Mouse (Mus musculus) CH12.LX (cell line): Measurements from ENCODE around the gene Rps25. TPM values are rescaled to one million over a fixed set of nuclear protein-coding genes. Genes with fewer than 3 reads are reported as not detected.

Experiments used
- DNase-seq: peaks from one replicate; pipeline ENCODE4 v3.0.0-alpha.2; 2013; ENCODE audit errors: extremely low read depth
- H3K27ac ChIP-seq: 2 replicates; pipeline ENCODE4 v1.5.1; 2012; ENCODE audit warnings: low read depth, mild to moderate bottlenecking, control low read depth, moderate library complexity; ENCODE audit not compliant: insufficient read depth
- H3K27me3 ChIP-seq: replicated peaks from 2 replicates; pipeline ENCODE3; 2012; ENCODE audit warnings: inconsistent platforms
- H3K36me3 ChIP-seq, 2 experiments: replicated peaks in 1 of 2; 2 replicates each; pipeline versions ENCODE3 to v1.6.1; 2012; ENCODE audit warnings: inconsistent platforms in 1 of 2, low read length in 1 of 2, mild to moderate bottlenecking in 1 of 2, mixed read lengths in 1 of 2, moderate library complexity in 1 of 2; ENCODE audit not compliant: control insufficient read depth in 1 of 2, insufficient read depth in 1 of 2
- H3K4me1 ChIP-seq, 2 experiments: 2 replicates each; pipeline ENCODE4 v1.6.1; 2012; ENCODE audit warnings: inconsistent platforms in 1 of 2, moderate library complexity in 1 of 2; ENCODE audit not compliant: insufficient read depth in 2 of 2, control insufficient read depth in 1 of 2
- H3K4me2 ChIP-seq: 2 replicates; pipeline ENCODE4 v1.6.1; 2012; ENCODE audit warnings: low read depth, mild to moderate bottlenecking, control low read depth; ENCODE audit not compliant: poor library complexity, insufficient read depth, severe bottlenecking
- H3K4me3 ChIP-seq, 3 experiments: fragments of 150-350 bp in 1 of 3; sonication (generic) in 1 of 3; replicated peaks in 1 of 3; 2 replicates each; pipeline versions ENCODE3 to v1.5.1; 2011 to 2012; ENCODE audit warnings: low read depth in 2 of 3, low read length in 2 of 3, mild to moderate bottlenecking in 2 of 3, moderate library complexity in 2 of 3, control low read depth in 1 of 3, improper control_type of control experiment in 1 of 3, inconsistent platforms in 1 of 3, mixed read lengths in 1 of 3; ENCODE audit not compliant: poor library complexity in 1 of 3
- H3K79me2 ChIP-seq: replicated peaks from 2 replicates; pipeline ENCODE4 v1.6.1; 2012; ENCODE audit warnings: mild to moderate bottlenecking, moderate library complexity; ENCODE audit not compliant: control insufficient read depth, poor library complexity, insufficient read depth, severe bottlenecking; ENCODE audit errors: extremely low read depth
- H3K9ac ChIP-seq: 2 replicates; pipeline ENCODE4 v1.6.1; 2012; ENCODE audit warnings: low read depth, mild to moderate bottlenecking, control low read depth, moderate library complexity; ENCODE audit not compliant: insufficient read depth
- H3K9me3 ChIP-seq: replicated peaks from 2 replicates; pipeline ENCODE3; 2012; ENCODE audit warnings: low read length, inconsistent platforms, mixed read lengths
- CHD1 ChIP-seq: IDR thresholded peaks from 2 replicates; pipeline ENCODE4 v1.6.1; 2012; ENCODE audit warnings: low read depth, low read length, improper control_type of control experiment, inconsistent platforms
- CHD2 ChIP-seq: IDR thresholded peaks from 2 replicates; pipeline ENCODE4 v1.6.1; 2011; ENCODE audit warnings: low read length, improper control_type of control experiment
- ELF1 ChIP-seq: IDR thresholded peaks from 2 replicates; pipeline ENCODE4 v1.6.1; 2014; ENCODE audit warnings: low read depth, mild to moderate bottlenecking, inconsistent platforms, low read length, improper control_type of control experiment
- EP300 ChIP-seq: IDR thresholded peaks from 2 replicates; pipeline ENCODE4 v1.6.1; 2011; ENCODE audit warnings: low read length, improper control_type of control experiment
- HCFC1 ChIP-seq: IDR thresholded peaks from 2 replicates; pipeline ENCODE4 v1.6.1; 2012; ENCODE audit warnings: low read depth, mild to moderate bottlenecking, inconsistent platforms, low read length, improper control_type of control experiment
- JUN ChIP-seq: IDR thresholded peaks from 2 replicates; pipeline ENCODE4 v1.6.1; 2011; ENCODE audit warnings: low read depth, mild to moderate bottlenecking, low read length, improper control_type of control experiment, moderate library complexity; ENCODE audit not compliant: insufficient read depth
- JUND ChIP-seq: conservative IDR thresholded peaks from 2 replicates; pipeline ENCODE4 v1.6.1; 2011; ENCODE audit warnings: low read depth, low read length, improper control_type of control experiment
- MAFK ChIP-seq: IDR thresholded peaks from 2 replicates; pipeline ENCODE4 v1.6.1; 2011; ENCODE audit warnings: low read length, improper control_type of control experiment; ENCODE audit not compliant: insufficient replicate concordance
- MAZ ChIP-seq: IDR thresholded peaks from 2 replicates; pipeline ENCODE4 v1.6.1; 2012; ENCODE audit warnings: low read depth, mild to moderate bottlenecking, inconsistent platforms, low read length, improper control_type of control experiment, moderate library complexity
- MEF2A ChIP-seq: IDR thresholded peaks from 2 replicates; pipeline ENCODE4 v1.6.1; 2014; ENCODE audit warnings: low read depth, mild to moderate bottlenecking, inconsistent platforms, low read length, improper control_type of control experiment, borderline replicate concordance
- MXI1 ChIP-seq: IDR thresholded peaks from 2 replicates; pipeline ENCODE4 v1.6.1; 2011; ENCODE audit warnings: mild to moderate bottlenecking, low read depth, low read length, improper control_type of control experiment
- NELFE ChIP-seq: IDR thresholded peaks from 2 replicates; pipeline ENCODE4 v1.6.1; 2011; ENCODE audit warnings: low read depth, low read length, improper control_type of control experiment
- RCOR1 ChIP-seq: conservative IDR thresholded peaks from 2 replicates; pipeline ENCODE4 v1.6.1; 2012; ENCODE audit warnings: low read depth, mild to moderate bottlenecking, inconsistent platforms, low read length, improper control_type of control experiment
- SIN3A ChIP-seq: IDR thresholded peaks from 2 replicates; pipeline ENCODE4 v1.6.1; 2012; ENCODE audit warnings: low read length, improper control_type of control experiment, inconsistent platforms
- SMC3 ChIP-seq: IDR thresholded peaks from 2 replicates; pipeline ENCODE4 v1.6.1; 2011; ENCODE audit warnings: low read depth, low read length, improper control_type of control experiment
- TBP ChIP-seq: conservative IDR thresholded peaks from 2 replicates; pipeline ENCODE4 v1.6.1; 2011; ENCODE audit warnings: low read depth, low read length, improper control_type of control experiment
- TCF12 ChIP-seq: IDR thresholded peaks from 2 replicates; pipeline ENCODE4 v1.6.1; 2014; ENCODE audit warnings: low read depth, mild to moderate bottlenecking, inconsistent platforms, low read length, improper control_type of control experiment
- UBTF ChIP-seq: IDR thresholded peaks from 2 replicates; pipeline ENCODE4 v1.6.1; 2012; ENCODE audit warnings: low read depth, mild to moderate bottlenecking, inconsistent platforms, low read length, improper control_type of control experiment, moderate library complexity
- USF1 ChIP-seq: IDR thresholded peaks from 2 replicates; pipeline ENCODE4 v1.6.1; 2014; ENCODE audit warnings: low read depth, mild to moderate bottlenecking, inconsistent platforms, low read length, improper control_type of control experiment
- ZC3H11A ChIP-seq: IDR thresholded peaks from 2 replicates; pipeline ENCODE4 v1.6.1; 2012; ENCODE audit warnings: low read depth, mild to moderate bottlenecking, inconsistent platforms, low read length, improper control_type of control experiment
- ZKSCAN1 ChIP-seq: IDR thresholded peaks from 2 replicates; pipeline ENCODE4 v1.6.1; 2012; ENCODE audit warnings: low read depth, inconsistent platforms, low read length, improper control_type of control experiment, borderline replicate concordance
- ZMIZ1 ChIP-seq: IDR thresholded peaks from 2 replicates; pipeline ENCODE4 v1.6.1; 2012; ENCODE audit warnings: low read depth, mild to moderate bottlenecking, inconsistent platforms, low read length, improper control_type of control experiment
- dilution Hi-C: fragments of 300-500 bp; cut with MboI; formaldehyde crosslinking; loops from 2 replicates; pipeline ENCODE4 v1.14.3; 2020; ENCODE audit warnings: low sequenced_read_pairs; ENCODE audit not compliant: extremely low pct_unique_long_range_greater_than_20kb, extremely low pct_ligation_motif_present
- in situ Hi-C: fragments of 300-500 bp; cut with MboI; formaldehyde crosslinking; loops from 3 replicates; pipeline ENCODE4 v1.14.3; 2019; ENCODE audit warnings: low sequenced_read_pairs, low pct_ligation_motif_present, low pct_unique_long_range_greater_than_20kb, mixed read lengths
- polyA plus RNA-seq: library from polyadenylated mRNA; unstranded; fragments of >175 nt; gene quantifications from 2 replicates; pipeline ENCODE4 v1.2.1, GENCODE M21; 2012; ENCODE audit warnings: low read depth; ENCODE audit not compliant: insufficient read length
- total RNA-seq, 2 experiments: library from RNA; depleted of rRNA; stranded (reverse); fragments of 300-350 nt in 1 of 2; fragments of >200 nt in 1 of 2; gene quantifications; 2 replicates each; pipeline ENCODE4 v1.2.3; 2012 to 2014

The Rps25 gene
- total and polyA plus RNA-seq, 3 experiments = 2,535 to 3,378 (median 3,250) TPM

GRCm38 (mm10) chr9:44412781-44413180 lies 5.8 kb downstream of the Rps25 start:
- no peak for DNase-seq
- dilution Hi-C loops = no loop called here
- Histone ChIP-seq H3K9me3 (no peaks in the 10 kb centered on the region), H3K36me3 (peaks cover 57 to 77% of the 10 kb centered on the region in 2 experiments), H3K9ac (no peak overlapping the region), H3K27ac (no peak overlapping the region), H3K79me2 (peaks cover 24% of the 10 kb centered on the region), H3K27me3 (no peaks in the 10 kb centered on the region), H3K4me1 (peaks cover 5 to 43% of the 10 kb centered on the region in 2 experiments; a peak in 3 of 4 replicates), H3K4me3 (no peak overlapping the region), H3K4me2 (no peak overlapping the region)
- in situ Hi-C loops = no loop called here
- TF ChIP-seq MEF2A (no peak), HCFC1 (no peak), ELF1 (no peak), SMC3 (no peak), JUN (no peak), ZMIZ1 (no peak), MAZ (no peak)

- TF ChIP-seq MXI1 = peak; percentile 23; the same call in 1 of the 2 replicates
- no peak for TF ChIP-seq TCF12
Measured at GRCm38 (mm10) chr9:44417156-44417891, 10.4 kb downstream of the Rps25 start.

GRCm38 (mm10) chr9:44417892-44418363 lies 11.0 kb downstream of the Rps25 start:
- Histone ChIP-seq H3K4me3 (peak overlapping the region; percentile 74 to 83 (median 79)), H3K4me1 (peaks cover 4 to 38% of the 10 kb centered on the region in 2 experiments; a peak in 3 of 4 replicates), H3K4me2 (peak overlapping the region; percentile 78; the same call in 1 of the 2 replicates), H3K27me3 (no peaks in the 10 kb centered on the region), H3K9ac (peak overlapping the region; percentile 75), H3K36me3 (peaks cover 18 to 42% of the 10 kb centered on the region in 2 experiments), H3K79me2 (no peaks in the 10 kb centered on the region; the same call in 1 of the 2 replicates), H3K9me3 (no peaks in the 10 kb centered on the region), H3K27ac (peak overlapping the region; percentile 53; the same call in 1 of the 2 replicates)
- DNase-seq = peak; percentile 84
- dilution Hi-C loops (no loop called here), in situ Hi-C loops (no loop called here)
- TF ChIP-seq RCOR1 = no peak
- peak; percentile 84 for TF ChIP-seq TCF12
- peak; percentile 77 for TF ChIP-seq SIN3A
- no peak; the same call in 1 of the 2 replicates for TF ChIP-seq USF1
- peak; percentile 86 for TF ChIP-seq ELF1
- TF ChIP-seq JUND = no peak
- TF ChIP-seq NELFE = peak; percentile 89
- TF ChIP-seq ZKSCAN1 = no peak
- no peak for TF ChIP-seq MAFK
- peak; percentile 76; the same call in 1 of the 2 replicates for TF ChIP-seq UBTF
- TF ChIP-seq JUN = no peak
- TF ChIP-seq CHD1 = 0 out of 2 replicates have a peak, but pooled peaks have one; percentile 35
- no peak for TF ChIP-seq ZC3H11A
- no peak for TF ChIP-seq EP300
- TF ChIP-seq MXI1 = no peak
- peak; percentile 87 for TF ChIP-seq CHD2
- peak; percentile 38; the same call in 1 of the 2 replicates for TF ChIP-seq TBP
- TF ChIP-seq ZMIZ1 = peak; percentile 81

More at GRCm38 (mm10) chr9:44417156-44417891, 10.4 kb downstream of the Rps25 start:
- H3K4me3 ChIP-seq = peak overlapping the region; percentile 74 to 83 (median 79)
- no peaks in the 10 kb centered on the region; the same call in 1 of the 2 replicates for H3K79me2 ChIP-seq
- peaks cover 24 to 45% of the 10 kb centered on the region in 2 experiments for H3K36me3 ChIP-seq
- no peaks in the 10 kb centered on the region for H3K9me3 ChIP-seq
- peaks cover 4 to 37% of the 10 kb centered on the region in 2 experiments; a peak in 3 of 4 replicates for H3K4me1 ChIP-seq
- H3K4me2 ChIP-seq = peak overlapping the region; percentile 92
- DNase-seq = no peak
- peak overlapping the region; percentile 3 for H3K27ac ChIP-seq
- H3K9ac ChIP-seq = peak overlapping the region; percentile 30
- no peaks in the 10 kb centered on the region for H3K27me3 ChIP-seq
- in situ Hi-C loops (no loop called here), dilution Hi-C loops (no loop called here)
